In the genomic region with DNA sequence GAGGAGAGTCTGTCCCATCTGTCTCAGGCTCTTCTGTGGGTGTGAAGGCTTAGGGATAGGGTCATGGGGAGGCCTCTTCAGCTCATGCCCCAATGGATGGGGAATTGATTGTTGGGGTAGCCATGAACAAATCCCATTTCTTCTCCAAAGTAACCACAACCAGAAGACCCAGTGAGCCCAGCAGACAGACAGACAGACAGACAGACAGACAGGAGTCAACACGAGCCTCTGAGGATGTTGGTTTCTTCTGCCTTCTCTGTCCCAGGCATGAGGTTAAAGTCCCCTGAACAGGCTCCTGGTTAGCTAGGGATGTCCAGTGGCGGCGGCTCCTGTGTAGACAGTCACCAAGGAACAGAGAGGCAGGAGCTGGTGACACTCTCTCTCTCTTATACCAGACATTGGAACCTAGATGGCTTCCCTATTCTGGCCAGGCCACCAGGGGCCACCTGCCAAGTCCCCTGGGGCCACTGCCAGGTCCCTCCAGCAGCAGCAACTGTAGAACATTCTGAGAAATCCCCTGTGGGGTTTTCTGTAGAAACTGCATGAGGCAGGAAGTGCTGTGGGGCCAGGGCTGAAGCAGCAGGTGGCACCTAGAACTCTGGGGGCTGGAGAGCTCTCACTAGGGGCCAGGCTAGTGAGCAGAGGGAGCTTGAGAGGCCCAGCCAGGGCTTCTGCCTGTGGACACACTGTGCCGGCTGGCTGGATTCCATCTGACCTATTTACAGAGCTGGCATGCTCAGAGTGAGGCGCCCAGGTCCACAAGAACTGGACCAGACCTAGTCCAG, we compare ENCODE assay signal across 9 mouse cellular contexts. TPM values are rescaled to one million over a fixed set of nuclear protein-coding genes. Genes with fewer than 3 reads are reported as not detected.
DNase-seq lines count a peak whose midpoint lies in the region; ATAC-seq lines count a peak whose summit lies in the region.
"Had no signal": no experiment of that assay in that cellular context is flagged by ENCODE, and none has a peak within 500 bp of the region (broad histone marks: within the 10 kb centered on the region; RNA-seq: fewer than 3 reads in every experiment).

No protein-coding gene starts in this region.

- H3K9ac ChIP-seq in liver, embryonic 12.5 days: no peak overlapping the region
- no peak overlapping the region for H3K9ac ChIP-seq in liver, embryonic 11.5 days (ENCODE audit: low read depth, low read length)
- H3K9ac ChIP-seq in heart, embryonic 15.5 days: no peak overlapping the region

- H3K27ac ChIP-seq in liver, embryonic 12.5 days: no peak overlapping the region
- H3K27ac ChIP-seq in liver, embryonic 11.5 days (ENCODE audit: low read depth, low read length): no peak overlapping the region
- H3K27ac ChIP-seq in heart, embryonic 15.5 days: peak overlapping the region; percentile 68
- H3K27ac ChIP-seq: kidney, postnatal 0 days had no signal

- peaks cover 16% of the 10 kb centered on the region for H3K4me1 ChIP-seq in liver, embryonic 12.5 days
- peaks cover 2% of the 10 kb centered on the region; the same call in 1 of the 2 replicates for H3K4me1 ChIP-seq in liver, embryonic 11.5 days (replicated peaks; ENCODE audit: control insufficient read depth, insufficient read depth, low read length)
- peaks cover 42% of the 10 kb centered on the region for H3K4me1 ChIP-seq in heart, embryonic 15.5 days (replicated peaks)

- no peak for DNase-seq in liver, embryonic 11.5 days (ENCODE audit: low spot score)
- peak; percentile 96 for DNase-seq in cerebellum, adult 9-10 months
- peak; percentile 59 for DNase-seq in layer of hippocampus, adult 9-11 months
- peak; percentile 71 for DNase-seq in testis, postnatal 10 days (ENCODE audit: low spot score)

- peaks cover 73% of the 10 kb centered on the region for H3K27me3 ChIP-seq in liver, embryonic 12.5 days (replicated peaks)
- peaks cover 24% of the 10 kb centered on the region for H3K27me3 ChIP-seq in liver, embryonic 11.5 days (replicated peaks; ENCODE audit: control insufficient read depth, insufficient read depth, low read length)
- H3K27me3 ChIP-seq in heart, embryonic 15.5 days: no peaks in the 10 kb centered on the region

- 45% methylated on average over 5 of the region's 5 CpGs for WGBS in liver, embryonic 12.5 days (ENCODE audit: insufficient replicate concordance)
- 59% methylated on average over 5 of the region's 5 CpGs for WGBS in liver, embryonic 11.5 days
- 58% methylated on average over 5 of the region's 5 CpGs for WGBS in heart, embryonic 15.5 days

- 0 out of 2 replicates have a peak overlapping the region, but pooled peaks have one; percentile 22 for H3K4me2 ChIP-seq in liver, embryonic 12.5 days
- no peak overlapping the region for H3K4me2 ChIP-seq in liver, embryonic 11.5 days
- H3K4me2 ChIP-seq in heart, embryonic 15.5 days: 0 out of 2 replicates have a peak overlapping the region, but pooled peaks have one; percentile 8

- no peaks in the 10 kb centered on the region for H3K9me3 ChIP-seq in liver, embryonic 12.5 days (replicated peaks)
- no peaks in the 10 kb centered on the region for H3K9me3 ChIP-seq in liver, embryonic 11.5 days (ENCODE audit: control insufficient read depth, low read length)
- H3K9me3 ChIP-seq in heart, embryonic 15.5 days (replicated peaks): no peaks in the 10 kb centered on the region

- no peak overlapping the region for H3K4me3 ChIP-seq in liver, embryonic 12.5 days
- no peak overlapping the region for H3K4me3 ChIP-seq in liver, embryonic 11.5 days (ENCODE audit: low read depth, low read length)
- H3K4me3 ChIP-seq in heart, embryonic 15.5 days: no peak overlapping the region; the same call in 1 of the 2 replicates

- ATAC-seq in liver, embryonic 12.5 days: no peak
- ATAC-seq in liver, embryonic 11.5 days (replicated peaks; ENCODE audit: low FRiP score): no peak
- peak; percentile 51 for ATAC-seq in heart, embryonic 15.5 days (replicated peaks; ENCODE audit: insufficient number of reproducible peaks, insufficient read depth, low FRiP score, low read depth)
- ATAC-seq in megakaryocyte progenitor cell, adult 5-6 weeks (replicated peaks; ENCODE audit: poor library complexity): peak; percentile 36
- ATAC-seq in monocyte, adult 5-6 weeks (replicated peaks; ENCODE audit: insufficient number of reproducible peaks, low FRiP score, low TSS enrichment, poor library complexity, severe bottlenecking): no peak

- no peaks in the 10 kb centered on the region for H3K36me3 ChIP-seq in liver, embryonic 12.5 days
- H3K36me3 ChIP-seq in liver, embryonic 11.5 days (ENCODE audit: control insufficient read depth, insufficient read depth, low read length): no peaks in the 10 kb centered on the region
- H3K36me3 ChIP-seq in heart, embryonic 15.5 days: no peaks in the 10 kb centered on the region

RNA-seq across cellular contexts. Expression of a gene that starts 47.6 kb away (rescaled TPM):
- 3.2 and 3.3 TPM in 2 replicates for polyA plus RNA-seq in liver, embryonic 12.5 days (2016; fragmentation: Nextera tagmentation; extraction: Ambion mirVana)
- 5.1 TPM in 2 replicates for polyA plus RNA-seq in liver, embryonic 11.5 days (2014; fragmentation: Nextera tagmentation; extraction: Ambion mirVana)
- 9.3 and 11.6 TPM in 2 replicates for polyA plus RNA-seq in heart, embryonic 15.5 days (2015; fragmentation: Nextera tagmentation; extraction: Ambion mirVana)
- total RNA-seq in megakaryocyte progenitor cell, adult 5-6 weeks (2015): 19.9 and 21.5 TPM in 2 replicates
- 24.8 and 25.4 TPM in 2 replicates for total RNA-seq in megakaryocyte progenitor cell, adult 5-6 weeks (2017)
- 35.2 to 45.8 TPM (median 42.2 TPM) in 3 replicates for total RNA-seq in monocyte, adult 5-6 weeks (2017)

Comparison
In these comparisons a context has a peak if more than half of its experiments do, and no peak if none do; other contexts are left out.
1. ATAC-seq: peak in heart, embryonic 15.5 days (single experiment) and megakaryocyte progenitor cell, adult 5-6 weeks (single experiment); none in liver, embryonic 12.5 days (single experiment), liver, embryonic 11.5 days (single experiment) and monocyte, adult 5-6 weeks (single experiment).